Mouse (Mus musculus) limb, embryonic 13.5 days (tissue): ENCODE measurements at regions not wholly inside any gene's neighbourhood (a gene's known extent, or its start where the extent isn't known, plus 50 kb on each side); places are given as distances from the start of the nearest gene placed in this dataset.

Experiments
- ATAC-seq: fragments of 200-750 bp; cut with Nextera tagmentation; 2 replicates; pipeline ENCODE4 v1.8.0; 2017; ENCODE audit warnings: low read depth, moderate number of reproducible peaks, moderate TSS enrichment; ENCODE audit not compliant: low FRiP score
- H3K27ac ChIP-seq: fragments of 300-500 bp; sonication (generic); 2 replicates; pipeline ENCODE4 v1.5.1; 2015; ENCODE audit warnings: inconsistent platforms, mild to moderate bottlenecking, moderate library complexity
- H3K27me3 ChIP-seq: fragments of 300-500 bp; sonication (generic); 2 replicates; pipeline ENCODE4 v1.6.1; 2015; ENCODE audit warnings: mild to moderate bottlenecking, inconsistent platforms
- H3K36me3 ChIP-seq: fragments of 300-500 bp; sonication (generic); 2 replicates; pipeline ENCODE4 v1.6.1; 2015; ENCODE audit warnings: inconsistent platforms, mild to moderate bottlenecking, moderate library complexity
- H3K4me1 ChIP-seq: fragments of 300-500 bp; sonication (generic); 2 replicates; pipeline ENCODE4 v1.6.1; 2015; ENCODE audit warnings: inconsistent platforms
- H3K4me2 ChIP-seq: fragments of 300-500 bp; sonication (generic); replicated peaks from 2 replicates; pipeline ENCODE4 v1.6.1; 2015; ENCODE audit warnings: inconsistent platforms, mild to moderate bottlenecking, moderate library complexity
- H3K4me3 ChIP-seq: fragments of 300-500 bp; sonication (generic); 2 replicates; pipeline ENCODE4 v1.5.1; 2015; ENCODE audit warnings: moderate library complexity, mild to moderate bottlenecking, inconsistent platforms
- H3K9ac ChIP-seq: fragments of 300-500 bp; sonication (generic); 2 replicates; pipeline ENCODE4 v1.6.1; 2015; ENCODE audit warnings: mild to moderate bottlenecking, inconsistent platforms
- H3K9me3 ChIP-seq: fragments of 300-500 bp; sonication (generic); 2 replicates; pipeline ENCODE4 v1.6.1; 2016; ENCODE audit warnings: inconsistent platforms
- WGBS: fragments of 180-500 bp; shearing (Covaris S2); methylation state at CpG from one replicate; pipeline ENCODE4 v1.1.7; 2015; 5-methylcytosine and 5-hydroxymethylcytosine counted together

DNA sequence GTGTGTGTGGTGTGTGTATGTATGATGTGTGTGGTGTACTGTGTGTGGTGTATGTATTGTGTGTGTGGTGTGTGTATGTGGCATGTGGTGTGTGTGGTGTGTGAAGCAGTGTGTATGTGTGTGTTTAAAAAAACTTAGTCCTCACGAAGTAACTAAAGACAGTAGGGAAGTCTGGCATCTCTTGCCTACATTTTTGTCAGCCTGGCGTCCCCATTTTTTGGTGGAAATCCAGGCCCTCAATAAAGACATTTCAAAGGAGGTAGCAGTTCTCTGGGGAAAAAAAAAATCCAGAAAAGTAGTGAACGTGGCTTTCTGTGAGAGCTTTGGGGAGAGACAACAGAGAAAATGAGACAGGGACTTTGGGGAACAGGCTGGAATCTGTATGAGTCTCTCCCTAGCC, 231.6 kb upstream of the Srrm4 start:
- Histone ChIP-seq H3K4me2 (no peak overlapping the region), H3K36me3 (no peaks in the 10 kb centered on the region), H3K27ac (no peak overlapping the region), H3K9ac (no peak overlapping the region), H3K9me3 (no peaks in the 10 kb centered on the region), H3K27me3 (peaks cover 2% of the 10 kb centered on the region; the same call in 1 of the 2 replicates), H3K4me3 (no peak overlapping the region), H3K4me1 (no peaks in the 10 kb centered on the region)
- ATAC-seq, result no peak
- WGBS, result 72% methylated on average over 3 of the region's 3 CpGs

GRCm38 (mm10) chr5:116822141-116822540, 230.5 kb upstream of the Srrm4 start:
- Histone ChIP-seq H3K4me2 (no peak overlapping the region), H3K4me1 (no peaks in the 10 kb centered on the region), H3K9ac (no peak overlapping the region), H3K4me3 (no peak overlapping the region), H3K27me3 (peaks cover 2% of the 10 kb centered on the region; the same call in 1 of the 2 replicates), H3K9me3 (no peaks in the 10 kb centered on the region), H3K27ac (no peak overlapping the region), H3K36me3 (no peaks in the 10 kb centered on the region)
- no peak for ATAC-seq
- WGBS, result 29% methylated on average over 13 of the region's 14 CpGs

DNA sequence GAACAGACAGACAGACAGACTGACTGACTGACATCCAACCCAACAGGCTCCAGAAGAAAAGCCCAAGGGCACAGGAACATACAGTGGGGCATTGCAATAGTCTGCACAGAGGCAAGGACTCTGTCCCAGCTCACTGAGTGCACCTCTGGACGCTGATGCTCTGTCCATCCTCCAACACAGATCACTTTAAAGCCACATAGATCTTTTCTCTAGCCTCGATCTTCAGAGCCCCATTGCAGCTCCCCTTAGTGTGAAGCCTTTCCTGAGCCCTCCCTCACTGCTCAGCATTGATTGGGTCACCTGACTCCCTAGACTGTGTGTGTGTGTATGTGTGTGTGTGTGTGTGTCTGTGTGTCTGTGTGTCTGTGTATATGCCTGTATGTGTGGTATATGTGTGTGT, 218.2 kb upstream of the Srrm4 start:
- Histone ChIP-seq H3K27me3 (no peaks in the 10 kb centered on the region), H3K36me3 (no peaks in the 10 kb centered on the region), H3K9ac (no peak overlapping the region), H3K4me2 (no peak overlapping the region), H3K27ac (no peak overlapping the region), H3K9me3 (no peaks in the 10 kb centered on the region), H3K4me3 (no peak overlapping the region), H3K4me1 (no peaks in the 10 kb centered on the region)
- ATAC-seq, result no peak
- WGBS, result 52% methylated on average over 2 of the region's 2 CpGs

DNA sequence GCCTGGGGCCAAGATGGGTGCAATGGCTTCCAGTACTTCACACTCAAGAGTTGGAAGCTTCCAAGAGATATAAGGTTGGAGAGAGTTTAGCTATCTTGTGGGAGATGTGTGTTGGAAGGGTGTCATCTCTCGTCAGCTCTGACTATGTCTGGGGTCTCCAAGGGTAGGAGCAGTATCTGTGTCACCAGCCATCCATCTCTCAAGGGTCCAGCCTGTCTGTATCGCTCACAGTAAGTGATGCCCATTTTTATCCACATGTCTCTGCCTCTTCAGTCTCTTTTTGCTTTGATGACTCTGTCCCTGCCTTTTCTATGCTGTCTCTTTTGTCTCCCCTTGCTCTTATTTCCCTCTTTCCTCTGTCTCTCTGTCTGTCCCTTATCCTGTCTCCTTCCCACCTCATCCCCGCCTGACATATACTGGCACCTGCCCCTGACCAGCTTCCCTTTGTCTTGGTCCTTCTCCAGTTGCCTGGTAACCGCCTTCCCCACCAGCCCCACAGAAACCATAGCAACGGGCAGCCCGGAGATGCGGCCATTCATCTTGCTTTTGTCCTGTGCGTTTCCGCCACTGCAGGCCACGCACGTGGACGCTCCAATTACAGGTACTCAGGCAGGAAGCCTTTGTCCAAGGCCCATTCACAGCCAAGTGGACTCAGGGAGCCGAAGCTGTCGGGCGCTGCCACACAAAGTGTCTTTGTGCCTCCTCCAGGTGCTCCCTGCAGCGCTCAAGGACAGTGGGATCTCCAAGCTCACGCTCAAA, 217.6 kb upstream of the Srrm4 start:
- Histone ChIP-seq H3K9ac (no peak overlapping the region), H3K9me3 (no peaks in the 10 kb centered on the region), H3K4me2 (no peak overlapping the region), H3K4me3 (no peak overlapping the region), H3K27ac (no peak overlapping the region), H3K4me1 (no peaks in the 10 kb centered on the region), H3K27me3 (no peaks in the 10 kb centered on the region), H3K36me3 (no peaks in the 10 kb centered on the region)
- ATAC-seq, result no peak
- 63% methylated on average over 17 of the region's 17 CpGs for WGBS

GRCm38 (mm10) chr5:116797460-116797859, 205.8 kb upstream of the Srrm4 start:
- no peak overlapping the region for H3K9ac ChIP-seq
- H3K9me3 ChIP-seq, result 0 out of 2 replicates have a peak, but pooled peaks cover 4% of the 10 kb centered on the region
- H3K27ac ChIP-seq, result no peak overlapping the region
- ATAC-seq, result no peak
- H3K27me3 ChIP-seq, result no peaks in the 10 kb centered on the region
- no peak overlapping the region for H3K4me3 ChIP-seq
- 20% methylated on average over 2 of the region's 2 CpGs for WGBS
- no peak overlapping the region for H3K4me2 ChIP-seq
- H3K36me3 ChIP-seq, result no peaks in the 10 kb centered on the region
- no peaks in the 10 kb centered on the region for H3K4me1 ChIP-seq

GRCm38 (mm10) chr5:116795169-116795568, 203.6 kb upstream of the Srrm4 start:
- Histone ChIP-seq H3K9ac (no peak overlapping the region), H3K9me3 (0 out of 2 replicates have a peak, but pooled peaks cover 4% of the 10 kb centered on the region), H3K36me3 (no peaks in the 10 kb centered on the region), H3K4me2 (no peak overlapping the region), H3K27me3 (no peaks in the 10 kb centered on the region), H3K4me3 (no peak overlapping the region), H3K4me1 (no peaks in the 10 kb centered on the region), H3K27ac (no peak overlapping the region)
- WGBS, result 55% methylated on average over 5 of the region's 5 CpGs
- ATAC-seq, result no peak

GRCm38 (mm10) chr5:116790419-116790818, 198.8 kb upstream of the Srrm4 start:
- no peaks in the 10 kb centered on the region for H3K4me1 ChIP-seq
- no peaks in the 10 kb centered on the region for H3K27me3 ChIP-seq
- H3K27ac ChIP-seq, result no peak overlapping the region
- no peak overlapping the region for H3K9ac ChIP-seq
- WGBS, result 65% methylated on average over 8 of the region's 8 CpGs
- H3K4me2 ChIP-seq, result no peak overlapping the region
- no peak overlapping the region for H3K4me3 ChIP-seq
- no peak for ATAC-seq
- H3K9me3 ChIP-seq, result 0 out of 2 replicates have a peak, but pooled peaks cover 4% of the 10 kb centered on the region
- no peaks in the 10 kb centered on the region for H3K36me3 ChIP-seq

DNA sequence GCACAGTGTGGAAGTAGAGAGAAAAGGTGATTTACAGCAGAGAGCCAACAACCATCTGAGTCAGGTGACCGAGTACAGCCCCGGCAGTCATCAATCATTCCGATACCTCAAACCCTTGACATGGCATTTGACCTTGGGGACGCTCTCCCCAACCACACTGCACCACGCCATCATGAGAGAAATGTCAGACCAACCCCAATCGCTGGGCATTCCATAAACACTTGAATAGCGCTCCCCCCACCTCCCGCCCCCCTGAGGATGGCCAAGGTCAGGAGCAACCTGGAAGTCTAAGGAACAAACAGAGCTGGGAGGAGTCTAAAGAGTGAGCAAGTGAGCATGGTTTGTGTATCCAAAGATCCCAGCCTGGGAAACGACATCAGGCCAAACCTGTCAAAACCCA, 198.2 kb upstream of the Srrm4 start:
- Histone ChIP-seq H3K9me3 (0 out of 2 replicates have a peak, but pooled peaks cover 4% of the 10 kb centered on the region), H3K4me2 (no peak overlapping the region)
- 74% methylated on average over 9 of the region's 9 CpGs for WGBS

GRCm38 (mm10) chr5:116776450-116776849, 184.8 kb upstream of the Srrm4 start:
- WGBS, result 37% methylated on average over 2 of the region's 2 CpGs
- no peaks in the 10 kb centered on the region for H3K36me3 ChIP-seq
- no peak overlapping the region for H3K4me3 ChIP-seq
- no peaks in the 10 kb centered on the region for H3K9me3 ChIP-seq
- no peaks in the 10 kb centered on the region for H3K4me1 ChIP-seq
- H3K27ac ChIP-seq, result no peak overlapping the region
- no peak for ATAC-seq
- no peaks in the 10 kb centered on the region for H3K27me3 ChIP-seq
- no peak overlapping the region for H3K9ac ChIP-seq
- H3K4me2 ChIP-seq, result no peak overlapping the region

More for the DNA sequence above, 198.2 kb upstream of the Srrm4 start:
- no peak for ATAC-seq
- no peak overlapping the region for H3K4me3 ChIP-seq
- H3K36me3 ChIP-seq, result no peaks in the 10 kb centered on the region
- no peaks in the 10 kb centered on the region for H3K27me3 ChIP-seq
- no peaks in the 10 kb centered on the region for H3K4me1 ChIP-seq
- H3K9ac ChIP-seq, result no peak overlapping the region
- no peak overlapping the region for H3K27ac ChIP-seq

- H3K4me1 ChIP-seq, result no peaks in the 10 kb centered on the region
- no peaks in the 10 kb centered on the region for H3K27me3 ChIP-seq
- no peak overlapping the region for H3K27ac ChIP-seq
- H3K4me2 ChIP-seq, result no peak overlapping the region
- H3K36me3 ChIP-seq, result no peaks in the 10 kb centered on the region
- 75% methylated on average over 2 of the region's 2 CpGs for WGBS
- H3K9ac ChIP-seq, result no peak overlapping the region
- H3K9me3 ChIP-seq, result 0 out of 2 replicates have a peak, but pooled peaks cover 10% of the 10 kb centered on the region
- ATAC-seq, result no peak
- no peak overlapping the region for H3K4me3 ChIP-seq
Observed at GRCm38 (mm10) chr5:116766261-116766660, 174.6 kb upstream of the Srrm4 start.

- Histone ChIP-seq H3K36me3 (no peaks in the 10 kb centered on the region), H3K4me2 (no peak overlapping the region), H3K27ac (no peak overlapping the region), H3K4me1 (no peaks in the 10 kb centered on the region), H3K9me3 (0 out of 2 replicates have a peak, but pooled peaks cover 12% of the 10 kb centered on the region), H3K9ac (no peak overlapping the region), H3K27me3 (no peaks in the 10 kb centered on the region), H3K4me3 (no peak overlapping the region)
- no peak for ATAC-seq
- 93% methylated on average over 6 of the region's 6 CpGs for WGBS
Observed at GRCm38 (mm10) chr5:116761323-116761722, 169.7 kb upstream of the Srrm4 start.

- 54% methylated on average over 14 of the region's 14 CpGs for WGBS
- no peak overlapping the region for H3K27ac ChIP-seq
- H3K4me1 ChIP-seq, result no peaks in the 10 kb centered on the region
- ATAC-seq, result no peak
- H3K9me3 ChIP-seq, result 0 out of 2 replicates have a peak, but pooled peaks cover 9% of the 10 kb centered on the region
- no peak overlapping the region for H3K9ac ChIP-seq
- no peaks in the 10 kb centered on the region for H3K36me3 ChIP-seq
- no peak overlapping the region for H3K4me3 ChIP-seq
- no peaks in the 10 kb centered on the region for H3K27me3 ChIP-seq
- no peak overlapping the region for H3K4me2 ChIP-seq
Observed at GRCm38 (mm10) chr5:116758687-116759086, 167.1 kb upstream of the Srrm4 start.

GRCm38 (mm10) chr5:116752941-116753340, 161.3 kb upstream of the Srrm4 start:
- Histone ChIP-seq H3K4me1 (no peaks in the 10 kb centered on the region), H3K9me3 (no peaks in the 10 kb centered on the region), H3K4me2 (no peak overlapping the region), H3K27me3 (no peaks in the 10 kb centered on the region), H3K4me3 (no peak overlapping the region), H3K27ac (no peak overlapping the region), H3K36me3 (no peaks in the 10 kb centered on the region), H3K9ac (no peak overlapping the region)
- ATAC-seq, result no peak
- 71% methylated on average over 2 of the region's 2 CpGs for WGBS
